In genomic region chr5:66757706-66758237, GRCm38 (mm10) we compare ENCODE assay signal across 16 mouse cellular contexts. TPM values are rescaled to one million over a fixed set of nuclear protein-coding genes. Genes with fewer than 3 reads are reported as not detected.
DNase-seq lines count a peak whose midpoint lies in the region; ATAC-seq and TF ChIP-seq lines count a peak whose summit lies in the region.
"Had no signal": no experiment of that assay in that cellular context is flagged by ENCODE, and none has a peak within 500 bp of the region (broad histone marks: within the 10 kb centered on the region; RNA-seq: fewer than 3 reads in every experiment).

No protein-coding gene starts in this region.

- H3K27me3 ChIP-seq in forebrain, embryonic 11.5 days (ENCODE audit: control insufficient read depth, insufficient read depth, low read length) = no peaks in the 10 kb centered on the region
- no peaks in the 10 kb centered on the region for H3K27me3 ChIP-seq in forebrain, embryonic 10.5 days (ENCODE audit: poor library complexity, severe bottlenecking)
- H3K27me3 ChIP-seq in embryonic facial prominence, embryonic 13.5 days = no peaks in the 10 kb centered on the region
- H3K27me3 ChIP-seq in hindbrain, embryonic 10.5 days (ENCODE audit: insufficient read depth, poor library complexity, severe bottlenecking) = no peaks in the 10 kb centered on the region
- H3K27me3 ChIP-seq in midbrain, embryonic 13.5 days = no peaks in the 10 kb centered on the region
- H3K27me3 ChIP-seq in heart, adult 2 months (ENCODE audit: control insufficient read depth, insufficient read depth, low read length) = no peaks in the 10 kb centered on the region
- H3K27me3 ChIP-seq in stomach, postnatal 0 days (ENCODE audit: control insufficient read depth, insufficient read depth, low read length) = no peaks in the 10 kb centered on the region

- ATAC-seq in forebrain, embryonic 11.5 days (replicated peaks; ENCODE audit: low FRiP score) = peak; percentile 42; the same call in 1 of the 2 replicates
- ATAC-seq in embryonic facial prominence, embryonic 13.5 days (ENCODE audit: insufficient number of reproducible peaks, insufficient read depth, low FRiP score, low TSS enrichment, low read depth) = 0 out of 2 replicates have a peak, but pooled peaks have one; percentile 3
- ATAC-seq in midbrain, embryonic 13.5 days = peak; percentile 72
- no peak for ATAC-seq in stomach, postnatal 0 days (ENCODE audit: low FRiP score, low TSS enrichment)

- WGBS in forebrain, embryonic 11.5 days = 66% methylated on average over 2 of the region's 2 CpGs
- 75% methylated on average over 2 of the region's 2 CpGs for WGBS in forebrain, embryonic 10.5 days
- 65% methylated on average over 2 of the region's 2 CpGs for WGBS in embryonic facial prominence, embryonic 13.5 days
- WGBS in hindbrain, embryonic 10.5 days = 72% methylated on average over 2 of the region's 2 CpGs
- WGBS in midbrain, embryonic 13.5 days = 41% methylated on average over 2 of the region's 2 CpGs
- 89% methylated on average over 2 of the region's 2 CpGs for WGBS in heart, adult 2 months
- WGBS in stomach, postnatal 0 days = 70% methylated on average over 2 of the region's 2 CpGs

- no peak overlapping the region for H3K27ac ChIP-seq in forebrain, embryonic 11.5 days (ENCODE audit: low read depth, low read length)
- no peak overlapping the region for H3K27ac ChIP-seq in forebrain, embryonic 10.5 days
- H3K27ac ChIP-seq in embryonic facial prominence, embryonic 13.5 days = no peak overlapping the region
- H3K27ac ChIP-seq in hindbrain, embryonic 10.5 days = 0 out of 2 replicates have a peak overlapping the region, but pooled peaks have one; percentile 29
- peak overlapping the region; percentile 5 for H3K27ac ChIP-seq in midbrain, embryonic 13.5 days
- no peak overlapping the region for H3K27ac ChIP-seq in heart, adult 2 months
- no peak overlapping the region for H3K27ac ChIP-seq in stomach, postnatal 0 days (replicated peaks)
- H3K27ac ChIP-seq: heart, embryonic 13.5 days; kidney, postnatal 0 days had no signal

- H3K9ac ChIP-seq in forebrain, embryonic 11.5 days (ENCODE audit: low read length) = no peak overlapping the region
- H3K9ac ChIP-seq in embryonic facial prominence, embryonic 13.5 days = no peak overlapping the region
- H3K9ac ChIP-seq in midbrain, embryonic 13.5 days (replicated peaks) = no peak overlapping the region
- no peak overlapping the region for H3K9ac ChIP-seq in heart, adult 2 months (ENCODE audit: low read depth, low read length)
- no peak overlapping the region for H3K9ac ChIP-seq in stomach, postnatal 0 days (ENCODE audit: low read length)
- H3K9ac ChIP-seq: heart, embryonic 13.5 days had no signal

- peaks cover 2% of the 10 kb centered on the region; the same call in 1 of the 2 replicates for H3K79me2 ChIP-seq in heart, adult 2 months (replicated peaks; ENCODE audit: control insufficient read depth, insufficient read depth, low read length)

- no peaks in the 10 kb centered on the region for H3K36me3 ChIP-seq in forebrain, embryonic 11.5 days (ENCODE audit: control insufficient read depth, insufficient read depth, low read length)
- H3K36me3 ChIP-seq in forebrain, embryonic 10.5 days (replicated peaks) = no peaks in the 10 kb centered on the region
- H3K36me3 ChIP-seq in embryonic facial prominence, embryonic 13.5 days = no peaks in the 10 kb centered on the region; the same call in 1 of the 2 replicates
- H3K36me3 ChIP-seq in hindbrain, embryonic 10.5 days = no peaks in the 10 kb centered on the region
- no peaks in the 10 kb centered on the region for H3K36me3 ChIP-seq in midbrain, embryonic 13.5 days
- H3K36me3 ChIP-seq in heart, adult 2 months (ENCODE audit: control insufficient read depth, insufficient read depth, low read length) = peaks cover 23% of the 10 kb centered on the region
- no peaks in the 10 kb centered on the region for H3K36me3 ChIP-seq in stomach, postnatal 0 days (ENCODE audit: control insufficient read depth, insufficient read depth, low read length)
- H3K36me3 ChIP-seq: heart, embryonic 13.5 days had no signal

- no peak for DNase-seq in forebrain, embryonic 11.5 days (ENCODE audit: low spot score)
- no peak for DNase-seq in forebrain, embryonic 10.5 days (ENCODE audit: extremely low spot score, low spot score)
- DNase-seq in hindbrain, embryonic 10.5 days (ENCODE audit: low spot score) = no peak
- DNase-seq in kidney, postnatal 14 days = no peak
- no peak for DNase-seq in heart, adult 2 months
- DNase-seq in stomach, postnatal 0 days (ENCODE audit: low spot score) = no peak
- DNase-seq: cerebellum, adult 8-10 months; kidney, adult 11 months; liver; lung, adult 18-20 months; thymus, adult 18-20 months had no signal

- intact Hi-C loops in heart, adult 2 months (cut with DNase I) = loop anchor here (5.0 kb wide), 1 partner anchor 40 kb away; no protein-coding TSS in a partner anchor

- TF ChIP-seq CTCF in heart, adult 2 months (IDR thresholded peaks at IDR 0.05) = no peak
- TF ChIP-seq CTCF in stomach, postnatal 0 days (IDR thresholded peaks at IDR 0.05; ENCODE audit: low read depth) = no peak

- no peaks in the 10 kb centered on the region for H3K9me3 ChIP-seq in forebrain, embryonic 11.5 days (ENCODE audit: control insufficient read depth, low read length)
- no peaks in the 10 kb centered on the region for H3K9me3 ChIP-seq in forebrain, embryonic 10.5 days
- H3K9me3 ChIP-seq in embryonic facial prominence, embryonic 13.5 days = no peaks in the 10 kb centered on the region
- H3K9me3 ChIP-seq in hindbrain, embryonic 10.5 days = no peaks in the 10 kb centered on the region
- no peaks in the 10 kb centered on the region for H3K9me3 ChIP-seq in midbrain, embryonic 13.5 days
- H3K9me3 ChIP-seq in stomach, postnatal 0 days (ENCODE audit: control insufficient read depth, low read length) = no peaks in the 10 kb centered on the region
- H3K9me3 ChIP-seq: heart, embryonic 13.5 days had no signal

- no peak overlapping the region for H3K4me3 ChIP-seq in forebrain, embryonic 11.5 days (ENCODE audit: low read depth, low read length)
- H3K4me3 ChIP-seq in forebrain, embryonic 10.5 days = no peak overlapping the region
- H3K4me3 ChIP-seq in embryonic facial prominence, embryonic 13.5 days = no peak overlapping the region
- H3K4me3 ChIP-seq in hindbrain, embryonic 10.5 days = no peak overlapping the region
- no peak overlapping the region for H3K4me3 ChIP-seq in midbrain, embryonic 13.5 days (replicated peaks)
- H3K4me3 ChIP-seq in heart, adult 2 months = no peak overlapping the region
- no peak overlapping the region for H3K4me3 ChIP-seq in stomach, postnatal 0 days (ENCODE audit: low read depth, low read length)
- H3K4me3 ChIP-seq: heart, embryonic 13.5 days had no signal

- peaks cover 3% of the 10 kb centered on the region; the same call in 1 of the 2 replicates for H3K4me1 ChIP-seq in forebrain, embryonic 11.5 days (replicated peaks; ENCODE audit: control insufficient read depth, insufficient read depth, low read length)
- peaks cover 11% of the 10 kb centered on the region for H3K4me1 ChIP-seq in forebrain, embryonic 10.5 days
- H3K4me1 ChIP-seq in embryonic facial prominence, embryonic 13.5 days = peaks cover 20% of the 10 kb centered on the region
- peaks cover 19% of the 10 kb centered on the region for H3K4me1 ChIP-seq in hindbrain, embryonic 10.5 days (replicated peaks)
- peaks cover 21% of the 10 kb centered on the region for H3K4me1 ChIP-seq in midbrain, embryonic 13.5 days (replicated peaks)
- H3K4me1 ChIP-seq in heart, adult 2 months (ENCODE audit: control insufficient read depth, insufficient read depth, low read length) = peaks cover 22% of the 10 kb centered on the region
- no peaks in the 10 kb centered on the region for H3K4me1 ChIP-seq in stomach, postnatal 0 days (replicated peaks; ENCODE audit: control insufficient read depth, insufficient read depth)

- no peak for TF ChIP-seq EP300 in heart, adult 2 months (IDR thresholded peaks at IDR 0.05; ENCODE audit: insufficient read depth, low read depth, low read length)
- TF ChIP-seq EP300 in stomach, postnatal 0 days (optimal IDR thresholded peaks at IDR 0.05) = no peak

- H3K4me2 ChIP-seq in forebrain, embryonic 11.5 days (ENCODE audit: low read depth, low read length, severe bottlenecking) = no peak overlapping the region
- no peak overlapping the region for H3K4me2 ChIP-seq in embryonic facial prominence, embryonic 13.5 days
- H3K4me2 ChIP-seq in midbrain, embryonic 13.5 days (replicated peaks) = no peak overlapping the region
- H3K4me2 ChIP-seq in stomach, postnatal 0 days (replicated peaks; ENCODE audit: low read depth) = no peak overlapping the region
- H3K4me2 ChIP-seq: heart, embryonic 13.5 days had no signal

- TF ChIP-seq POLR2A in heart, adult 2 months (IDR thresholded peaks at IDR 0.05; ENCODE audit: insufficient read depth, low read depth, low read length) = no peak

RNA-seq across cellular contexts. Expression of gene Limch1, which starts 12.1 kb away (rescaled TPM):
- 39.2 and 41.7 TPM in 2 replicates for polyA plus RNA-seq in forebrain, embryonic 11.5 days (2014; fragmentation: Nextera tagmentation; extraction: Ambion mirVana)
- 26.6 and 28.3 TPM in 2 replicates for polyA plus RNA-seq in forebrain, embryonic 10.5 days (2016; fragmentation: Nextera tagmentation; extraction: Ambion mirVana)
- polyA plus RNA-seq in embryonic facial prominence, embryonic 13.5 days (2015; fragmentation: Nextera tagmentation; extraction: Ambion mirVana) = 106 and 115 TPM in 2 replicates
- 49.0 and 49.2 TPM in 2 replicates for polyA plus RNA-seq in hindbrain, embryonic 10.5 days (2016; fragmentation: Nextera tagmentation; extraction: Ambion mirVana)
- polyA plus RNA-seq in midbrain, embryonic 13.5 days (2015; fragmentation: Nextera tagmentation; extraction: Ambion mirVana) = 37.4 and 41.9 TPM in 2 replicates
- total RNA-seq in heart, adult 2 months (2021) = 100 to 1,000 TPM; 230 to 277 TPM
- polyA plus RNA-seq in heart, adult 2 months (2012; rRNA removed) = 60.2 and 120 TPM in 2 replicates
- polyA plus RNA-seq in stomach, postnatal 0 days (2015; fragmentation: Nextera tagmentation; extraction: Ambion mirVana) = 6.1 and 6.3 TPM in 2 replicates
- total RNA-seq: MEL had no signal

Comparison
In these comparisons a context has a peak if more than half of its experiments do, and no peak if none do; other contexts are left out.
1. H3K27ac ChIP-seq: peak in hindbrain, embryonic 10.5 days (single experiment) and midbrain, embryonic 13.5 days (single experiment); none in forebrain, embryonic 11.5 days (single experiment), forebrain, embryonic 10.5 days (single experiment), embryonic facial prominence, embryonic 13.5 days (single experiment), heart, adult 2 months (single experiment) and stomach, postnatal 0 days (single experiment).